Mouse (Mus musculus): ENCODE results near the gene Hist2h2aa1.

DNA sequence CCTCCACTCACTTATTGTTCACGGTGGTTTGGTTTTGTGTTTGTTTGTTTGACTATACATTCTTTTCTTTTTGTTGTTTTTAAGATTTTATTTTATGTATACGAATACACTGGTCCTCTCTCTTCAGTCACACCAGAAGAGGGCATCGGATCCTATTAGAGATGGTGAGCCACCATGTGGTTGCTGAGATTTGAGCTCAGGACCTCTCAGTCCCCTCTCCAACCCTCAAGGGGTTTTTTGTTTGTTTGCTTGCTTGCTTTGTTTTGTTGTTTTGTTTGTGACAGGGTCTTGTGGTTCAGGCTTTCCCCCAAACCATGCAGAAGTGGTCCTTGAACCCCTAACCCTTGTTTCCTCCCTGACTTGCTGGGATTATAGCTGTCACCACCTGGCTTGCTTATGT is 16.3 kb downstream of the Hist2h2aa1 start:
- TF ChIP-seq CTCF (IDR thresholded peaks at IDR 0.05; ENCODE audit: control insufficient read depth, insufficient read depth, insufficient read length) (no peak), USF1 (IDR thresholded peaks at IDR 0.05; ENCODE audit: low read depth) (no peak), MAX (IDR thresholded peaks at IDR 0.05) (no peak)

Data from C2C12 (cell line).